Mouse (Mus musculus): ENCODE results near the gene Gm38431.

DNA sequence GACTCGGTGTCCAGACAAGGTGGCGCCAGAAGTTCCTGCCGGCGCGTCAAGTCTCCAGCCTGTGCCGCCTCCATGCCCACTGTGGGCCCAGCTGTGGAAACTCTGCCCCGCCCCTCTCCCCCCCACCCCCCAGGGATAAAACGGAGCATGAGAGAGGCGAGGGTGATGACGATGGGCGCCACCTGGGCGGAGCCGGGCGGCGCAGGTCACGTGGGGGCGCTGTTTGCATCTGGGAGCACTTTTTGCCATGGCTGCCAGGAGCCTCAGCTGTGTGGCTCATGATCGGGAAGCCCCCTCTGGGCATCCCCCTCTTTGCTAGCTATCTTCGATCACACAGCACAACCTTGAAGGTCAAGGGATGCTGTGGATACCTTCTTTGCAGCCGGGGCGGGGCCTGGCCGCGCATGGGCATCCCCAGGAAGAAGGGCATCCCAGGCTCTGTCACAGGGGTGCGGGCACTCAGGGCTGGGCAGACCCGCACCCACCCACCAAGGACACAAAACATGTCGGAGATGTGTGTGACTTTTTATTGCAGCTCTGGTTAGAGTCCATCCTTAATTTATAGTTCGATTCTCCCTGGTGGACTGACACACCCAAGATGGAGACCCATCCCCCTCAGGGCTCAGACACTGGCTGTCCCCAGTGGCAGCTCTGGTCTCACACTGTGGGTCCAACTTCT, 24.7 kb downstream of the Gm38431 start, which contains the start of gene Zglp1:
- TF ChIP-seq CTCF (IDR thresholded peaks at IDR 0.05; ENCODE audit: extremely low read depth, insufficient read depth, low read length) (no peak), POLR2A (IDR thresholded peaks at IDR 0.05; ENCODE audit: extremely low read depth, insufficient read depth, low read length) (no peak)
